Mouse (Mus musculus) cerebellum, adult 11-12 months (tissue): Measurements from ENCODE around the gene Cpne5.
A peak's percentile ranks its signal among the peaks of the same experiment; 100 is the strongest.
"Not testable (repeated sequence)": the region's sequence is repeated elsewhere in the genome, so short reads cannot be mapped to it uniquely, and the experiment has no call there.

Experiments used
- DNase-seq: peaks from one replicate; pipeline ENCODE4 v3.0.0; 2022

Gene Cpne5

GRCm38 (mm10) chr17:29237772-29238420 lies at the start of gene Cpne5:
TSS of gene Cpne5 (minus strand) at chr17:29238167.
- DNase-seq: no peak

GRCm38 (mm10) chr17:29282216-29282952 lies 44.4 kb upstream of the Cpne5 start:
- no peak for DNase-seq

- DNase-seq: no peak
Observed at GRCm38 (mm10) chr17:29281541-29281940, 43.6 kb upstream of the Cpne5 start.

- DNase-seq: no peak
Observed at GRCm38 (mm10) chr17:29280422-29280821, 42.5 kb upstream of the Cpne5 start.

- no peak for DNase-seq
Observed at GRCm38 (mm10) chr17:29273889-29274288, 35.9 kb upstream of the Cpne5 start.

GRCm38 (mm10) chr17:29273156-29273555 lies 35.2 kb upstream of the Cpne5 start:
- DNase-seq: no peak

- DNase-seq: no peak
Observed at GRCm38 (mm10) chr17:29270148-29270698, 32.3 kb upstream of the Cpne5 start.

- no peak for DNase-seq
Observed at GRCm38 (mm10) chr17:29269349-29269706, 31.4 kb upstream of the Cpne5 start.

GRCm38 (mm10) chr17:29268682-29269348 lies 30.8 kb upstream of the Cpne5 start, which contains the start of gene BC004004:
TSS of gene BC004004 (plus strand) at chr17:29268788.
- DNase-seq: peak; percentile 97

- no peak for DNase-seq
Observed at GRCm38 (mm10) chr17:29267931-29268681, 30.1 kb upstream of the Cpne5 start.

- DNase-seq: not testable (repeated sequence)
Observed at GRCm38 (mm10) chr17:29267040-29267439, 29.1 kb upstream of the Cpne5 start.

- no peak for DNase-seq
Observed at GRCm38 (mm10) chr17:29264760-29265159, 26.8 kb upstream of the Cpne5 start.

- DNase-seq: peak; percentile 83
Observed at GRCm38 (mm10) chr17:29263840-29264633, 26.1 kb upstream of the Cpne5 start, which contains the start of gene Ppil1. TSS of gene Ppil1 (minus strand) at chr17:29264186.

GRCm38 (mm10) chr17:29263417-29263816 lies 25.4 kb upstream of the Cpne5 start:
- no peak for DNase-seq

GRCm38 (mm10) chr17:29262259-29262649 lies 24.3 kb upstream of the Cpne5 start:
- DNase-seq: no peak

- DNase-seq: no peak
Observed at GRCm38 (mm10) chr17:29261603-29262258, 23.8 kb upstream of the Cpne5 start.

- no peak for DNase-seq
Observed at GRCm38 (mm10) chr17:29260501-29260900, 22.5 kb upstream of the Cpne5 start.

GRCm38 (mm10) chr17:29259489-29259888 lies 21.5 kb upstream of the Cpne5 start:
- DNase-seq: peak; percentile 66

- DNase-seq: no peak
Observed at GRCm38 (mm10) chr17:29258921-29259320, 21.0 kb upstream of the Cpne5 start.

GRCm38 (mm10) chr17:29258025-29258558 lies 20.1 kb upstream of the Cpne5 start:
- no peak for DNase-seq

- no peak for DNase-seq
Observed at GRCm38 (mm10) chr17:29257001-29257511, 19.1 kb upstream of the Cpne5 start.
